Mouse (Mus musculus) 3134 (cell line): ENCODE data around the gene Otud7a.

Experiments
- DNase-seq: peaks from one replicate; pipeline ENCODE4 v3.0.0-alpha.2; 2011; ENCODE audit warnings: low spot score; ENCODE audit not compliant: insufficient read length; ENCODE audit errors: extremely low read depth

The Otud7a gene

DNA sequence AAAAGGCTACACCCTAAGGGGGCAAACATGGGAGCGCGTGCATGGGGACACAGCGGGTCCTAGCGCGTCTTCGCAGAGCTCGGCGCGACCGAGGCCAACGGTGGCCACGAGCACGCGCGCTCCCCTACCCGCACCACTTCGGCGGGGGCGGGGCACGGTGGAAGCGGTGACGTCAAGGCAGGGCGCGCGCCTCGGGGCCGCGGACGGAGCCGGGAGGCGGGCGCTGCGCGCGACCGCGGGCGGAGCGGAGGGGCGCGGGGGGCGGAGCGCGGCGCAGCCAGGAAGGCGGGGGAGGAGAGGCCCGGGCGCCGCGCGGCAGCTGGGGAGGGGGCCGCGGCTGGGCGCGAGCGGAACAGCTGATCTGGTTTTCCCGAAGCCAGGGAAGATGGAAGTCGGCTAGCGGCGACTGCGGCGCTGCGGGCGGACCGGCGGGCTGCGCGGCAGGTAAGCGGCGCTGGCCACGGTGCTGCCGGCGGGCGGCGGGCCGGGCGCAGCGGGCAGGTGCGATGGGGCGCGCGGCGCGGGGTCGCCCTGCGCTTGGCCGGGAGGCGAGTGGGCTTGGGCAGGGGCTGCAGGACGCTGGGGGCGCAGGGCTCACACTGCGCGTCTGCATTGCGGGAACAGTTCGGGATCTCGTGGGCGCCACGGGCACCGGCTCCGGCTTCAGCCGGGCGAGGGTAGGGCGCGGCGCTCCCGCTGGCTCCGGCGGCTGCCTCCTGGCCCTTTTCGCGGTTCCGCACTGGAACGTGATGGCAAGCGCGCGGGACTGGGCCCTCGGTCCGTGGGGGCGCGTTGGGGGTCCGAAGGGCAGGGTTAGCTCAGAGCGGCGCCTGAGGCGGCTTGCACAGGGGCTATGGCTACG, at the start of gene Otud7a:
Otud7a (plus strand) TSS at position 268 of the 862 bp plus-strand sequence.
- no peak for DNase-seq

DNA sequence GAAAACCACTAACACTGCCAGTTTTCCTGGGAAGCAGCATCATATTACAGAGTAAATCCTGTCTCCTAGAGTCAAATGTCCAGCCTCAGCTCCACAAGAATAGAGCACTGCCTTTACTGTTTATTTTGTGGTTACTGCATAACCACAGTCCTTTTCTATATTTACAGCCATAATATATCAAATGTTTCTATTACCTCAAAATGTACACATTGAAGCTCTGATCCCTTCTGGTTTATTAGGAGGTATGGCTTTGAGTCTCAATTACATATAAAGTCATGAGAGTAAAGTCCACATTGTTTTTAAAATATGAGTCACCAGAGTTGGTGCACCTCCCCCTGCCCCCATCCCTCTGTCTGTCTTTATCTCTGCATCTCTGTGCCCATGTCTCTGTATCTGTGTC, 38.6 kb upstream of the Otud7a start:
- no peak for DNase-seq

DNA sequence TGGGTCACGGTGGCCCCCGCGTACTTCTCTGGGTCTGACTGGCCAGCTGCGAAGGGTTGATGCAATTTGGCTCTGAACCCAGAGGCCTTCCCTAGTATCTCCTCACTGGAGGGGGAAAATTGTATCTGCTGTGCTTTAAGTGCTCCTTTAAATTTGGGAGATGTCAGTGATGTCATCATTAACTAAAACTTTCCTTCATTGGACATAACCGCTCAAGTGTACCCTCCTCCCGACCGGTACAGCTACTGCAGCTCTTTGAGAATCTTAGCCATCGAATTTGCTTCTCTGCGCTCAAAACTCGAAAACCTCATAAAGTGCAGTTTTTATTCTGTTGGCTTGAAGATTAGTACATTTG, 772 bp downstream of the Otud7a start:
- DNase-seq: no peak

DNA sequence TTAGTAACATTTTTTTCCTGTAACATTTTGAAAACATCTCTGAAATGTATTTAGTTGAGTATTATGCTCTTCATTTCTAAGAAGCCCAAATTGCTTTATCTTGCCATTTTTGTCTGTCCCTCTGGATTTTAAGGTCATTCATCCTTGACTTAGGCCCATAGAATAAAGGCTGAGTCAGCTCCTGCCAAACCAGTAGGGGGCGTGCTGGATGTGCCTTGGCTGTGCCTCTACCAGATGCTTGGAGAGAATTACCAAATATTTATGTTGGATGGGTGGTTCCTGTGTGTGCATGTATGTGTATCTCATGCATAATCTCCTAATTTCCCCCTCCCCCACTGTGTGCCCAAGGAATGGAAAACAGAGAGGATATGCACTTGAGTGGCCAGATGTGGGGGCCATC, 2.4 kb downstream of the Otud7a start:
- no peak for DNase-seq

DNA sequence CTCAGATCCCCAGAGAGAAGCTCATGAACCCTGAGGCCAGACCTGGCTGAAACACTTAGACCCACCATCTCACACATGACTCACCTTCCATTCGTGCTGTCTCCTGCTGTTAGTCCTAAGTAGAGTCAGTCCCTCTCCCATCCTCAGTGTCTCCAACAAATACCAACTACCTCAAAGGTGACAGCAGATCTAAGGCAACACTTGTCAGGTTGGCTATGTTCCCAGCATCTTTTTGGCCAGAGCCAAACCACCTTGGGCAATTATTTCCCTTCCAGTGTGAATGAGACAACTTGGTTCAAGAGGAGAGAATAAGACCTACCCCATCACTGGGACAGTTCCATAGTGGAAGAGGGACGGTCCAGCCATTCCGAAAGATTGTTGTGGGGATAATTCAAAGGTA, 10.7 kb downstream of the Otud7a start:
- no peak for DNase-seq

DNA sequence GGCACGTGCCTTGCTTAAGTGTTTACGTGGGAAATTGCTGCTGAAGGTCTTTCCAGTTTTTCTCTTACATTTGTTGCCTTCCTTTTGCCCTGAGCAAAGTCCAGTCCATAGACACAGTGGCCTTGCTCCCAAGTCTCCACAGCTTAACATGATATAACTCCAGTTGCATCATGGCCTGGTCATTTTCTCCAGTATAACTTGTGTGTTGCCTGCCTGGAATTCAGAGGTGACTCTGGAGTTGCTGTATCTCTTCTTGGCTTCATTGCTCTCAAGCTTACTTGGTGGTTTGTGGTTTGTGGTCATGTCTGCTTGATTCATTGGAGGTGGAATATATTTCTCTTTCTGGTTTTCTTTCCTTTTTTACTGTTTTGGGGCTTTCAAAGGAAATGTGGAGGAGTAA, 17.7 kb downstream of the Otud7a start:
- peak; percentile 6 for DNase-seq

DNA sequence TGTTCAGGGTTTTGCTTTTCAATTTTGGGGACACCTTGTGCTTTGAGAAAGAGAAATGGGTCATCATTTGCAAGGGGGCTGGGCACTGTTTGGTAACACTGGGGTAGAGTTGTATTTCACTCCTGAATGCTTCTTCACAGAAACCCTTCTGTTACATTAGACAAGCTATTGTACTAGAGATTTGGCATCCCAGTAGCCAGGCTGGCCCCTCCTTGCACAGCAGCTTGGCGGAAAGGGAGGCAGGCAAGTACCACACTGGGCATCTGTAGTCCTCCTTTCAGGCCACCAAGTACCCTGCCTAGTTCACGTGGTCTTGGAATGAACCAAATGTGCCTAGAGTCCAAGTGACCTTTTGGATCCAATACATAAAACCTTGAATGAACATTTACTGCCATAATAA, 18.1 kb downstream of the Otud7a start:
- no peak for DNase-seq

DNA sequence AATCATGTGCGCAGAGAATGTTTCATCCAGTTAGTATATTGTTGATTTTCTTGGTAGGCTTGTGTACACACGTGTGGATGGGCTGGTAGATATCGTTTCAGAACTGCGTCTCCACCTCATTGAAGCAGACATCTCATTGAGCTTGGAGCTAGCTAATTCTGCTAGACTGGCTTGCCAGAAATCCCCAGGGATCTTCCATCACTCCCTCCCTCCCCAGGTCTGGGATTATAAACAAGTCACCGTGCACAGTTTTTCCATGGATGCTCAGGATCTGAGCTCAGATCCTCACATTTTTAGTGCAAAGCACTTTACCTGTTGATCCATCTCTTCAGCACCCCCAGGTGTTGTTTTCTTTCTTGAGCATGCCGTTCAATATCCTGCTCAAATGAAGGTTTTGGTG, 22.2 kb downstream of the Otud7a start:
- no peak for DNase-seq

DNA sequence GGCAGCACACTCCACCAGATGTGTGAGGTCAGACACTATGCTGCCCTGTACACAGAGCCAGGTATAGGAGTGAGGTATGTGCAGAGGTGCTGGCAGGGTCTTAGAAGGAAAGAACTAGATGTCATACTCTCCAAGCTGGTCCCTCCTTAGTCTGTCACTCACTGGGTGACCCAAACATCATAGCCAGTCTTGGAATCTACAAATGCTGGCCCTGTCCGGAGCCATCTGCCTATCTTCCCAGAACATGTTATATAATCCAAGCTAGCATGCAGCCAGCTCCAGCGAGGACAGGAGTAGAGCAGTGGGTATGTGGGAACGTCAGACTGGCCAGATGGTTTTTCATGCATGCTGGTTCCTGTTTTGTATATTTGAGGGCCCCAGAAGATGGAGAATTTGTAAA, 23.7 kb downstream of the Otud7a start:
- no peak for DNase-seq

DNA sequence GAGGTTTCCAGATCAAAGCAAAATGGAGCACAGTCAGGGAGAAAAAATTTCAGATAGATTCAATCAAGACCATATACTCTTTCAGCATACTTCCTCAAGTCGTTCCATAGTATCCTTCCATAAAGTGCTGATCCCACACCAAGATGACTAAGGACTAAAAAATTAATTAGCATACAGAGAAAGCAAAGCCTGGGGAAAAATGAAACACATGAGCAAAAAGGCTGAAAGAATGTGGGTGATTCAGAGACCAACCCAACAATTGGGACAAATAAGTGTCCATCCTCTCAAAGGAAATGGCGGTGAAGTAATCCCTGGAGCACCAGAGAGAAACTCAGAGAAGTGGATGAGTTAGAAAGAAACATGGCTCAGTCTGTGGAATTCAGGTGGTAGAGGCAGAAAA, 38.5 kb downstream of the Otud7a start:
- no peak for DNase-seq

DNA sequence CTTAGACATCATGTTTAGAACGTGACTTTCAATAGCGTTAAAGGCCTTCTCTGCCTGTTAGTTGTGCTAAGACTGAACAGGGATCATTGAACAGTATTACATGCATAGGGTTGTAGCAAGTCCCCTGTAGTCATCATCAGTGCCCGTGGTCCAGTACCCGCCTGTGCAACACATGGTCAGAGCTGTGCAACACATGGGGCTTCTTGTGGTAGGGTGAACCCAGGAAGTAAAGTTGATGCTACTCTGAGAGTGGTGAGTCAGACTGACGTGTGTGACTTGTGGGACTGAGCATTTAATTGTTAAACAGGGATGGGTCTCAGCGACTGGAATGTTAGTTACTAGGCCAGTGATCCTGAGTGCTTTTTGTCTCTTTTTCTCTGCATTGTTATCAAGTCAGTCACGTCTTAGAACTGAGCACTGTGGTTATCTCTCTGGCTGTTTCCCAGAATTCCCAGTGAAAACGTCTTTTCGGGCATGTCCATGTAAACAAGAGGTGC, 52.5 kb downstream of the Otud7a start:
- peak; percentile 8 for DNase-seq

DNA sequence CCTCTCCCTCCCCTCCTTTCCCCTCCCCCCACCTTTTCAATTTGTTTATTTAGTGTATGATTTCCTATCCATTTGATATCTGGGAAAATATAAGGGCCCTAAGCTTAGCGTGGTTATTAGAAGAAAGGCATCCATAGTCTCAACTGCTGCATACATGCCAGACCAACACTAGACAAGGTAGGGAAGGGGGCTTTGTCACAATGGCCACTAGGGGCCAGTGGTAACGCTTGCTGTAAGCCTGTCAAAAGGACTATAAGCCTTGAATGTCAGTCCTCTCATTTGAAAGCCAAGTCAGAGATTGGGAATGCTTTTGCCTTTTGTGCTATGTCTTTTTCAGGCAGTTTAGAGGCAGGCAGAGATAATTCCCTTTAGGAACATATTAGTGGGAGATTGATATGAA, 59.7 kb downstream of the Otud7a start:
- no peak for DNase-seq

DNA sequence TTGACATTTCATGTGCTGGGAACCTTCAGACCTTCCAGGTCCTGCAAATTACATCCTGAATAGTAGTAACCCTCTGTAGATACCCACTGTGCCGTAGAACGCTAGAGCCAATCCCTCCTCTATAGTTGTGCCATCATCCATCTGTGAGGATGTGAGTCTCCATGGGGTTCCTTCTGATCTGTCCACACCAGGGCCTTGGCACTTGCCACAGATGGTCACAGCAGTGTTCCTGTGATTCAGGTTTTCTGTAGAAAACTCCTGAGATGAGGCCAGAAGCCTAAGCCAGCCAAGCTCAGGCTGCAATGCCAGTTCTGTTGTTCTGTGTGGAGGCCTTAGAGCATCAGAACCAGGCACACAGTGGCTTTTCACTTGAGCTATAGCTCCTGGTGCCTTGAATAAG, 63.5 kb downstream of the Otud7a start:
- DNase-seq: no peak

DNA sequence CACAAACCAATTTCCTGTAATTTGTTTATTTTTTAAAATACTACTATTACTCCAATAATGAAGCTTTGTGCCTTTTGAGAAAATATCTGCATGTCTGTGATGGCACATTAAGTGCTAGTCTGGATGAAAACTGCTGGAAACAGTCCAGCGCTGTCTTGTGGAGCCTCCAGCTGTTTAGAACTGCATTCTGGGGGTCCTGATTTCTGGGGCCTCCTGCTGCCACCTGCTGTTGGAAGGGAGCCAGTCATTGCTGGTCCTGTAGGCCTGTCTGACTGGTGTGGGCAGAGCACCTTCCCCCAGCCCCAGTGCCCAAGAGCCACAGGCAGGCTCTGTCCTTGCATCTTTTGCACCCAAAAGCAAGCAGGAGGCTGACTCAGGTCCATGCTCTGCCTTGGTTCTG, 65.3 kb downstream of the Otud7a start:
- DNase-seq: no peak

DNA sequence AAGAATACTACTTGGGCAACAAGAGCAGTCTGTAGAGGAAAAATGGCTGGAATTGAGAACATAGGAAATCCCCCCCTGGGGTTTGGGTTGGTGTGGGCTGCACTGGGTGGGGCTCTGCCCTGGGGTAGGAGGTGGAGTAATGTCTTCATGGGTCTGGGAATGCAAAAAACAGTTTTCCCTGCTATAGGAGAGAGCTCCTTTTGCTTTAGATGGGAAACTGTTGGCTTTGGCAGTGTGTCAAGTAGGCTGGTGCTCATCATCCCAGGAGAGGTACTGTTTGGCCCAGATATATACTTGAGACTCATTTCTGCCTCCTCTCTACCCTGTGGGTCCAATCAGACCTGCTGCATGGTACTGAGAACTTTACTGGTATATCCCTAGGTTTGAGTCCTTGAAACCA, 66.9 kb downstream of the Otud7a start:
- no peak for DNase-seq

DNA sequence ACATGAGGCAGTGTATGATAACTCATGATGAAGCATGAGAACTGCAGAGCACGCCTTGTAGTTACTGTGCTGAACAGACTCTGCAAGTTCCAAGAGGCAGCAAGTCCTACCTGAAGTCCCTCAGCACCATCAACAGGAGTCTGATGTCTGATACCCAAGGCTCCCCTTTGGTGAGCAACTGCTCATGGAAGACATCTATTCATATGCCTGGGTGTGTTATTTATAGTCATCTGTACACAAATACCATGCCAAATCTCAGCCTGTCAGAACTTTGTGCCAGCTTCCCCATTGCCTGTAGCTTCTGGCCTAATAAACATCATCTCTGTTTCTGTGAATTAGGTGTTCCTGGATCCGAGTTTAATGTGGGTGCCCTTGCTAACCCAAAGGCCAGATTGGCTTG, 68.0 kb downstream of the Otud7a start:
- DNase-seq: no peak

DNA sequence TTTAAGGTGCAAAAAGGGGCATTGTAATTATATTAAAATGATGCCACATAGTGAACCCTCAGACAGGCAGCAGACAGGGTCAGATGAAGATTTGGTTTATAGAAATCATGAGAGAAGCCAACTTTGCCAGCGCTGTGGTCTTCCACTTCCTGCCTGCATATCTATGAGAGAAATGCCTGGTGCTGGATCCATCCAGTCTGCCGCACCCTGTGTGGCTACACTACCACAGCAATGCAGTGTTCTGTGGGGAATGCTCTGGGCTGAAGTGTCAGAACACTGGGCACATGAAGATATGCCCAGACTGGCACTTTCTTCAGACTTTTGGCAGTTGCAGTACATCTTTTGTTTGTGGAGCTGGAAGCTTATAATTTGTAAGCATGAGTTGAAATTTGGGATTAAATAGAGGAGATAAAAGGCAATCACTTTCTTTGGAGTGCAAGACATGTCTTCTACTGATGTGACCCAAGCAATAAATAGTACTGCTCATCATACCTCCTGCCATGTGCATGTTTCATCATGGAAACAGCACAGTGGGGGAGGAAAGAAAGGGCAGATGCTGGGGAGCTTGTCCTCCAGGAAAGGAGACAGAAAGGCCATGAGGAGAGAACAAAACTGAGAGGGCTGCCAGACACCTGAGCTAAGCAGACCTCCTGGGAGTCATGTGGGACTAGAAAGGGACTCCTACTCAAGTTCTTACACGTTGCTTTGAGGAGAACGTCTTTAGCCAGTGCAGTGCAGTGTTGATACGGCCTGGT, 71.8 kb downstream of the Otud7a start:
- DNase-seq: no peak

DNA sequence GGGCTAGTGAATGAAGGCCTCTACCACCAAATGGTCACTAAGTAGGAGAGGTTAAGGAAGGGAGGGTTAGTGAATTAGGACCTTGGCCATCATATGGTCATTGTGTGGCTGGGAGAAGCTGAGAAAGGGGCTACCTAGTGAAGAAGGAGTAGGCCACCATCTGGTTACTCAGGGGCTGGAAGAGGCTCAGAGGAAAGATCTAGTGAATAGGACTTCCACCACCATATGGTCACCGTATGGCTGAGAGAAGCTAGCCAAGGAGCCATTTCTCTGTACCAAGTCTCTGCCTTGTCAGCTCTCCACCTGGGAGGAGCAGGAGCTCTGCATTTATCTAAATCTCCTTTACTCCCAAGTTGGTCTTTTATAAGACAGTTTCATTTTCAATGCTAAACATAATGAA, 75.7 kb downstream of the Otud7a start:
- DNase-seq: no peak

DNA sequence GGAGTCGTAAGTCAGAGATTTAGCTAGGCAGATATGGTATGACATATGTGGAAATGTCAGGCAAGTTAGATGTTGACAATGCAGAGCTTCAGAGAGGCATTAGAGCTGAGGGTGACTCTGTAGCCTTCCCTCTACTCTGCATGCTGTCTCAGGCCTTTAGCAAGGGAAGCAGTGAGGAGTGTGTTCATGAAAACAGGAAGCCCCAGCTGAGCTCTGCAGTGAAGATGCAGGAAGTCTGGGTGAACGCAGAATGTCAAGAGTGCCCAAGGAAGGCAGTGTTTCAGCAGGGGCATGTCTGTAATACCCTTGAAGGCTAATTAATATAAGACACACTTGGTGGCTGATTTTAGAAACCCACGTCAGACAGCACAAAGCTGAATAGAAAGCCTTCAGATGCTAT, 77.9 kb downstream of the Otud7a start:
- DNase-seq: no peak

DNA sequence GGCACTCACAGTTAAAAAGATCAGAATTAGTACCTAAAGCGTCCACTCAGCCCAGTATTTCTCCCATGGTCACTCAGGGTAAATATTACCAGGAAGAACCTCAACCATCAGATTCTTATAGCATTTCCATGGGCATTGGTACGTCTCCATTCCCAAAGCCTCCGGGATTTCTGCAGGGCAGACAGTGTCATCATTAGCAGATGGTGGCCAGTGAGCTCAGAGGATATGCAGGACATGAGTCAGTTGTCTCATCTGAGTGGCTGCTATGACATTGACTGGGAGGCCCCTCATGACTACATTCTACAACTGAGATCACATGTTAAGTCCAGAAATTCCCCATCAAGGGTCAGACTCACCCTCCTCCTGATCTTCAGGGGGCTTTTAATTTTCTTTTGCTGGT, 78.5 kb downstream of the Otud7a start:
- DNase-seq: no peak

DNA sequence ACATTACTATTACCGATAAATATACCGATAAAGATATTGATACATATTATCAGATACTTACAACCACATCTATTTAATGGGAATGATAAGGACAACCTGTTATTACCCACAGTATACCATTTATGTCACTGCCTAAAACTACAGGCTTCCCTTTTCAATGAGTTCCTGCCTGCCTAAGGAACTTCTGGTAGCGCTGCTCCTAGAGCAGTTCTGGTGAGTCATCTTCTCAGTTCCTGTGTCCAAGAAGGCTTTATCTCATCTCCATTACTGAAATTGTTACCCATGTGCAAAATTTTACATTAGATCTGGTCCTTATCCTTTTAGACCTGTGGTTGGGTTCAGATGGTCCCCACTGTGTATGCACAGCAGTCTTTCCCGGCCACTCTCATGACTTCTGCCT, 95.7 kb downstream of the Otud7a start:
- no peak for DNase-seq

DNA sequence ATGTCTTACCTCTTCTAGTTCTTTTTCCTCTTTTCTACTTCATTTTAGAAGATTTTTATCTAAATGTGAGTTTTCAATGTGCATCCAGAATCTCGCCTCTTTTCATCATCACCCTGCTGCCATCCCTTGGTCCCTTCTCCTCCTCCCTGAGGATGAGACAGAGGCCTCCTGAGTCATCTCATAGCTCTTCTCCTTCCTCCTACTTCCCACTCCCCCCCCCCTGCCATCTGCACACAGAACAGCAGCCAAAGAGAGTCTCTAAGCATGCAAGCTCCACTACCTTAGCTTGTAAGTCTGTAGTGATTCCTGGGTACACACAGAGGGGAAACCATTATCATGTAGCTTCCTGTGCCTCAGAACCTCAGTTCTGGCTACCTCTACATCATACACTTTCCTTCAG, 109.9 kb downstream of the Otud7a start:
- DNase-seq: no peak
